Mouse (Mus musculus) cerebellum, postnatal 25 days (tissue): ENCODE data around the gene Kctd21.

Source experiments
- DNase-seq, 2 experiments: peaks; one replicate each; pipeline ENCODE4 v3.0.0; 2021; ENCODE audit warnings: mixed read lengths in 2 of 2

Gene Kctd21

DNA sequence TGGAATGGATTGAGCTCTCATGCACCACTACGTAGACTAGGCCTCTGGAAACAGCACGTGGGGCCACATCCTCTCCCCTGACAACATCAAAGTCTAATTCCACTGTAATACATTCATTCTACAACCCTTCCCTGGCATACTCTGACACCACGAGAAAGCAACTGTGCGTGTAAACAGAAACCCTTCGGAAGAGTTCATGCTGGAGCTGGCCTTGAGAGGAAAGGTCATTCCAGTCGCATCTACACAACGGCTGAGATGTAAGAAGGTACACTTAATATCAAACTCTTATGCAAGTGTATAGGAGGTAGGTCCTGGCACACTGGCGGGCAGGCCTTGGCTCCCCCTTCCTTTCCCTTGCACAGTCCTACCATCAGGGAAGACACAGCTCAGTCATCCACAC, 7.8 kb upstream of the Kctd21 start:
- DNase-seq: no peak

DNA sequence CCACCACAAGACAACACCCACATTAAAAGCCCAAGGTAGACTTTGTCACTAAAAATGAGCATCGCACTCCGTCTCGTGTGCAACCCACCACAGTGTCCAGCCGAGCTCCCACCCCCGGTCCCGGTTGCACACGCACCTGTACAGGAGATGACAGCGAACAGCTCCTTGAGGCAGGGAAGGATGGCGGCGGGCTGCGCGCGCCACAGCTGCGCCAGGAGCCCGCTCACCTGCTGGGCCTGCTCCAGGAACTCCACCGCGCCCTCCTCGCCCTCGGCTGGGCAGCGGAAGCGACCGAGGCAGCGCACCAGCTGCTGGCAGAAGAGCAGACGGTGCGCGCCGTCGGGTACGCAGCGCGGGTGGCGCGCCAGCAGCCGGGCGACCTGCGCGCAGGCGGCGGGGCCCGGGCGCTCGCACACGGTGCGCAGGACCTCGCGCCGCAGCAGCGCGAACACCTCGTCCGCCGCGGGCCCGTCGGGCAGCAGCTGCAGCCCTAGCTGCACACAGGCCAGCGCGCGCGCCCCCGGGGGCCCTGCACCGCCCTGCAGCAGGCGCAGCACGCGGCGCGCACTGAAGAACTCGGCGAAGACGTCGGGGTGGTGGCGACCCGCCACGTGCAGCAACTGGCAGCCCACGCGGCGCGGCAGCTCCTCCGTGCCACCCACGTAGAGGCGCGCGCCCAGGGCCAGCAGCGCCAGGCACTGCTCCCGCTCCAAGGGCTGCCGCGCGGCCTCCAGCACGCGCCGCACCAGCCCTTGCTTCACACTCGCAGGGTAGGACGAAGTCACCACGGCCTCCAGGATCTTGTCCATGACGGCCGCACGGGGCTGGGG, 6.8 kb upstream of the Kctd21 start:
- DNase-seq: peak; percentile 25 to 42

DNA sequence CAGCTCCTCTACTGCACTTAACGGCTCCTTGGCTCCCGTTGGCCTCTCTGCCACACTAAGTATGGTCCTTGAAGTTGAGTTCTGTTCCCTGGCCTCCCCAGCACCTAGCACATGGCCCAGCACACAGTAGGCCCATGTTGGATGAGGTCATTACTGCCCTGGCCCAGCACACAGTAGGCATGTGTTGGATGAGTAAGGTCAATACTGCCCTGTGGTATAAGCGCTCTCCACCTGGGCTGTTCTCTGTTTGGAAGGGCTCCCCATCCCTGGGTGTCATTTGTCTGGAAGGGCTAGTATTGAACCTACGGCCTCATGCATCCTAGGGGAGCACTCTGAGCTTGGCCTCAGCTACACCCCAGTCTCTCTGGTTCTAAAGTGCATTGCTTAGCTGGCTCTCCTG, 4.8 kb upstream of the Kctd21 start:
- DNase-seq: no peak

DNA sequence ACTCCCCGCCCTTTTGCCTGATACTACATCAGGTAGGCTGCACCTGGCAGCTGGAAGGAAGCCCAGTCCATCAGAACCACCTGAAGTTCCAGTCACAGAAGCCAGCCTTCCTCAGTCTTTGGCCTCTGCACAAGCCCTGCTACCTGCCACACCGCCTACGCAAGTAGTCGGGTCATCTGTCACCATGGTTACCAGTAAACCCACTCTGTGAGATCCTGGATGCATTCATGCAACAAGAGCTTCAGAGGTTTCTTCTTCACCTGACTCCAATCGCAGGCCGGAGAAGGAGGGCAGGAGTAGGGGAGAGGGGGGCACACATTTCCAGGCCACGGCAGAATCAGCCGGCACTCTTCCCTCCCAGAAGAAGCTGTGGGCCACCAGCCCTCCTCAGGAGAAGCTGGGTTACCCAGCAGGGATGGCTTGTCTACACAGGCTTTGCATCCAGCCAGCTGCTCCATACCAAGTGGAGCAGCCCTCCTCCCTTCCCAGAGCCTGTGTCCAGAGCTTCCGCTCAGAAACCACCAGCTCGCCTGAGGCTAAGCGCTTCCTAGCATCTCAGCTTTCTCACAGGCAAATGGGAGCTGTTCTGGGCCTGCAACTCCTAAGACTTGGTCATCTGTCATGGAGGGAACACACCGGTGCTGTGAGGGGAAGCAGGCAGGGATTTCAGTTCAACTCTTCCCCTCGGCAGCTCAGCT, 3.1 kb upstream of the Kctd21 start:
- DNase-seq: peak; percentile 60 to 72

DNA sequence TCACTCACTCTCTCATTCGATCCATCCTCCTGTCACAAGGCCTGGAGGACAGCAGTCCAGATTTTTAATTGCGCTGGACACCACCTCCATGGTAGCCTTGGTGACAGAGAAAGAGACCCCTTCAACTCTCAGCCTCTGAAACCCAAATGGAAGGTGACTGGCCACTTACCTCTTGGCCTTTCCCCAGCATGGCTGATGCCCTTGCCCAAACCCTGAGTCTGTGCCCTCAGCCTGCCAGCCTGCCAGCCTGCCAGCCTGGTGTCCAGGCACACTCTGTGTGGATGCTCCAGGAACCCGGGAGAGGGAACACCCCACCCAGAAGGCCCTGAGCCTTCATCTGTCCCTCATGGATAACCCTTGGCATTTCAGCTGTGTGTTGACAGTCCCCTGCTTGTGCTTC, 2.5 kb upstream of the Kctd21 start:
- peak; percentile 51 to 55 for DNase-seq

DNA sequence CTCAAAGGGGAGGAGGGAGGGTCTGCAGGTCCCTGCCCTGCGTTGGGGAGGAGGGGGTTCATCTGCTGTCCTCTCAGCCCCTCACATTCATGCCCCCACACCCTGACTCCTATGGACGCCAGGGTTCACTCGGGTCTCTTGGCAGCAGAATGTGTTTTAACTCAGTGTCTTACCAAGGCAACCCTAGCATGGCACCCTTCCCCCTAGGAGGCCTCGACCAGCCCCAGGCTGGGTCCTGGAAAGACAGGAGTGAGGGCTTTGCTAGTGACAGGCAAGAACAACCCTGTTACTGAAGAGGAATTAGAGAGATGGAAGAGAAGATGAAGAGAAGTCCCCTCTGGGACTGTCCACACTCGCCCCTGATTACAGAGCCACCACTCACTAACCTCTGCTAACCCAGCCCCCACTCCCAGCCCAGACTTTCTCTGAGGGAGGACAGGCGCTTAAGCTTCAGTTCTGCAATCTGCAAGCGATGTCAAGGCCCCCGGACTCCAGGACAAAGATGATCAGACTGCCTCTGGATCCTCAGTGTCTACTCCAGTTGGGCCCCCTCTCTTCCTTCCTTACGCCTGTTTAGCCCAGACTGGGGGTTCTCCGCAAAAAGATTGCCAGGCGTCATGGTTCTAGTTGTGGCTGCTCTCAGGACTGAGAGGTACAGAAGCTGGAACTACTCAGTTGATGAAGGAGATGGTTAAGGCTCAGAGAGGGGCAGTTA, 1.0 kb upstream of the Kctd21 start:
- DNase-seq: peak; percentile 32 to 37

DNA sequence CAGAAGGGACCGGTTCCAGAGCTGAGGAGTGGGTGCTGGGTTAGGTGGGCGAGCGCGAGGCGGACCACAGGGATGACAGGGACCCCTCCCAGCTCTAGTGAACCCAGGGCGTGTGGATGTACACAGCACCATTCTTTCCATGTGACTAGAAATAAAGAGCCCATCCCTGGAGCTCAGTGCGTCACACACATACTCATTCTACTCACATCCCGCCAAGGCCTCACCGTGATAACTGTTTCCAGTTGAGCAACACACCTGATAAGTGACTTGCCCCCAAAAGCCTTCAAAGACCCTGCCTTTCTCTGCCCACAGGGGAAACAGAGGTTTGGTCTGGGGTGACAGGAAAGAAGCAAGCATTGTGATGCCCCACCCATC, 527 bp downstream of the Kctd21 start:
- DNase-seq: no peak

DNA sequence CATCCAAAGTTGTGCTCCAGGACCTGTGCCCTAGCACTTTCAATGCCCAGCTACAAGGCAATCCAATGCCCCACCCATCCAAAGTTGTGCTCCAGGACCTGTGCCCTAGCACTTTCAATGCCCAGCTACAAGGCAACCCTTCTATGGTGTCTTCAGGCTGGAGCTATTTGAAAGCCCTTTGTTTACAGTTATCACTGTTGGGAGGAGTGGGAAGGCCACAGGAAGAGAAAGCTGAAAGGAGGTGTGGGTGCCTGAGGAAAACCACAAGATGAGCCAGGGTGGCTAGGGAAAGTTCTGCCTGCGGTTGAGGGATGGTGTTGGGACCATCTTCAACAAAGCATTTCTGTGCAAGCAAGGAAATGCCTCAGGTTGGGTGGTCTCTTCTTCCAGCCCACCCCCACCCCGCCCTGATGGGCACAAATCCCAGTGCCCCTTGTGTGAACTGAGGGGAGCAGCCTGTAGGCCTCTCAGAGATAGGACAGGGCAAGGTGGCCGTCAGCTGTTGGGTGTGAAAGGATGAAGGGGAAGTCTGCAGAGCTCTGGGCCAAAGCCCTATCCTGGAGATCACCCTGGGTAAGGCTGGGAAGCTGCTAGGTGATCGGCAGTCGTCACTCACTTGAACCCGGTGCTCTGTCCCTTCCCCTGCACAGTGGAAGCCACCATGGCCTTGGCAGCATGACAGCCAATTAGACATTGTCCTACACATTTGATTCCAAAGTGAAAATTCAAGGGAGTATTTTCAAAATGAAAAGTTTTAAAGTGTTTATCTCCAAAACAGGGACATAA, 1.2 kb downstream of the Kctd21 start:
- peak in 1 of 2 experiments; percentile 40 for DNase-seq

DNA sequence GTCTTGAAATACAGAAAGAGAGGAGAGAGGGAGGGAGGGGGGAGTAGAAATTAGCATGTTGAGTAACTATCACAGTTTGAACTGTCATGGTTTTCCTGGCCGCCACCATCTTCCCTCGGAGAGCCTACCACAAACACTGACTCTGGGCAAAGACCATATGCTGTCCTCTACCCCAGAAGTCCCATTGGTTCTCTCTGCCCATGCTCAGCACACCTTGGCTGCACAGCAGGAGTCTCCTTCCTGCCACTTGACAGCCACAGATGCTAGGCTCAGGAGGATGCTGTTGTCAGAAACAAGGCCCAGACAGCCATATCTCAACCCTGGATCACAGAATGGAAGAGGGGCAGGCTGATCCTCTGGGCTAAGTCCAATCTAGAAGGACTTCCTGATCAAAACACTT, 2.3 kb downstream of the Kctd21 start:
- peak; percentile 43 to 60 for DNase-seq

DNA sequence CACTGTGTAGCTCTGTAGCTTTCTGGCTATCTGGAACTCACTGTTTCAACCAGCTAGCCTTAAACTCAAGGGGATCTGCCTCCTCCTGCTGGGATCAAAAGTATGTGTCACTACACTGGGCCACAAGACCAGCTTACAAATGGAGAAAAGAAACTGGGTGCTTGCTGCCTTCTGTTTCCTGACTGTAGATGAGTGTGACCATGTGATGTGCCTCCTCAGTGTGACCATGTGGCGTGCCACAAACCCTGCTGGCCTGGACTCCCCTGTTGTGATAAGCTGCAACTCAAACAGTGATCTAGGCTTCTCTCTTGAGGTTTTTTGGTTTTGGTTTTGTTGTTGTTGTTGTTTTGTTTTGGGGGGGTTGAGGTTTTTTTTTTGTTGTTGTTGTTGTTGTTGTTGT, 4.6 kb downstream of the Kctd21 start:
- peak in 1 of 2 experiments; percentile 42 for DNase-seq

DNA sequence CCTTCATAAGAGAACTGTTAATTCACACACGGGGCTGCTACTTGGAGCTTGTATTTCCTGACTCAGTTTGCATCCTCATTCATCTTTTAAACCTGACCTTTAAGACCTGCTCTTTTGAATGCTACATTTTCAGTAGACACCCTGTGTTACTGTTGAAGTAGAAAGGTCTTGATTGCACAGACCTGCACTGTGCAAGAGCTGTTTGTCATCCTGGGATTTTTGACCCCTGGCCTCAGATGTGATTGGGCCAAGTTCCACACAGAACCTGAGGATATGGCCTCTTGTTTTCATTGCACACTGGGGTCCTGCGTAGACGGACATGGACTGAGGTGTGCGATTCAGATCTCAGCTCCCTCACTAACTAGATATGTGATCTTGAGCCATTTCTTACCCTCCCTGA, 6.5 kb downstream of the Kctd21 start:
- no peak for DNase-seq

DNA sequence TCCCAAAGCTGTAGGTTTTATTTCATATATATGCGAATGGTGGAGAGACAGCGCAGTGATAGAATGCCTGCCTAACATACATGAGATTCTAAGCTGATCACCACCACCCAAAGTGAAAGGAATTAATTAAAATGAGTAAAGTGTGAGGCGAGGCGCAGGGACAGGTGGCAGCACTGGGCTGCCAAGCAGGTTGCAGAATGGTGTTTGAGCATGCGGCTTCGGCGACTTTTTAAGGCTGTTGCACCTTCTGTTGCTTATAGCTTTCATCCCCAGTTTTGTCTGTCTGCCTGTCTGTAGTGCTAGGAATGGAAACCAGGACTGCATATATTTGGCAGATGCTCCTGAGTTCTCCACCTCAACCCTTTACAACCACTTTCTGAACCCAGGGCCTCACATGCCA, 7.5 kb downstream of the Kctd21 start:
- peak; percentile 42 to 62 for DNase-seq

DNA sequence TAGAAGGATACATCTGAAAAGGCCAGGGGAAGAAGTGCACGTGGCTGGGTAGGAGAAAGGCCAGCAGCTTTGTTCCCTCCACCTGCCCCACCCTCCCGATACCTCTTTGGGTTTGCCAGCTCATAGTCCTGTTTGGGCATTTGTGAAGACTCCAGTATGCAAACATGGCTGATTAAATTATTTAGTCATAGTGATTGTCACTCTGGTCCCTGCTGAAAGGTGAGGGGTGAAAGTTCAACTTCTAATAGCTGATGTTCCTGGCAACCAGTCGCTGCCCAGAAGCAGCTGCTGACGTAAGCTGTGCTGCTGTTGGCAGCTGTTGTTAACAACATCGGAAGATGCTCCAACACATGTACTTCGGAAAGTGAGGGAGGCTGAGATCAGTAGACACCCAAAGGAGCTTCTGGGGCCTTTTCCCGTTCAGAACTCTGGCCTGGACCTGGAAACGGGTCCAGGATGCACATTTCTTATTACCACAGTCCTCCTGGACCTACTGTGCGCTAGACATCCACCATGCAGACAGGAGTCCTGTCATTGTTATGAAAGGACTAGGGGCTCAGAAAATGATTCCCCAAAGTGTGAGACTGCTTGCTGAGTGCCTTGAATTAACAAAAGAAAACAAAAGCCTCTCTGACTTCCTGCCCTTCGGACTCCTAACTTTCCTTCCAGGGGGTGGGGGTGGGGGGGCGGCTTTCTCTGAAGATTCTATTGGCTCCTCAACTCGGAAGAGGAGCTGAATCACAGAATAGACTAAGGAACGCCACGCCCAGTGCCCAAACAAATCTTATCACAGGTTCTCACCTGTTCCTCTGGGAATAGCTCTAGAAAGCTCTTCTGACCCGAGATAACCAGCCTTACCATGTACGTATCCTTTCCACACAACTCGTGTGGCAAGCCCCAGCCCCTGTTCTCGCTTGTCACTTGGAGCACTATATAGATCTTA, 9.1 kb downstream of the Kctd21 start:
- DNase-seq: no peak

DNA sequence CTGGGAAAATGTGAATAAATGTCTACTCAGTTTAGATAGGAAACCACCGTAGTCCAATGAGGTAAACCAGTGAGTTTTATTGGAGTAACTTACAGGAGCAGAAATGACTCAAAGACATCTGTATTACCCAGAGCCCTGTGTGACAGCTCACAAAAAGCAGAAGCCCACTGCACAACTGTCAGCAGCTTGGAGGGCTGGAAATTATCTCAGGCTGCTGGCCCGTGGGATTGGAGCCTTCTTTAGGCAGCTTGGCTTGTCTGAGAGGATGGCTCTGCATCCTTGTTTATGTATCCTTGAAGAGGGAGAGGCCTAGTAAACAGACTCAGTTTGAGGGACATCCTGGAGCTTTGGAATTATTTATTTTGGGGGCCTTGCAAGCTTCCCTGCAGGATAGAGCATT, 10.8 kb downstream of the Kctd21 start:
- no peak for DNase-seq

DNA sequence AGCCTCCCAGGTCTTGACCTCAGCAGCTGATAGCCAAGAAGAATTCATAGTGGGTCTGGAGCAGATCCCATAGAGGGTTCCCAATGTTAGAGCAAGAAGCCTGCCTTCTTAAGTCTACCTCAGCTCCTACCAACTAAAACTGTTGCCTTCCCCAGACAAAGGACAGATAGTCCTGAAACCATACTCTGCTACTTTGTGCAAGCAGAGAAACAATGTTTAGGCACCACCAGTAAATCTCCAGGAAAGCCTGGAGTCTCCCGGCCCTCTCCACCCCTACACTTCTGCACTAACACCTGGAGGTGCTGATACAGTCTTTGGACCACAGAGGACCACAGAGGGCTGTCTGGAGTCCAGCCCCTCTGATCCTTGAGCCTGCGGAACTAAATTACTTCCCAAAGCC, 12.5 kb downstream of the Kctd21 start:
- no peak for DNase-seq

DNA sequence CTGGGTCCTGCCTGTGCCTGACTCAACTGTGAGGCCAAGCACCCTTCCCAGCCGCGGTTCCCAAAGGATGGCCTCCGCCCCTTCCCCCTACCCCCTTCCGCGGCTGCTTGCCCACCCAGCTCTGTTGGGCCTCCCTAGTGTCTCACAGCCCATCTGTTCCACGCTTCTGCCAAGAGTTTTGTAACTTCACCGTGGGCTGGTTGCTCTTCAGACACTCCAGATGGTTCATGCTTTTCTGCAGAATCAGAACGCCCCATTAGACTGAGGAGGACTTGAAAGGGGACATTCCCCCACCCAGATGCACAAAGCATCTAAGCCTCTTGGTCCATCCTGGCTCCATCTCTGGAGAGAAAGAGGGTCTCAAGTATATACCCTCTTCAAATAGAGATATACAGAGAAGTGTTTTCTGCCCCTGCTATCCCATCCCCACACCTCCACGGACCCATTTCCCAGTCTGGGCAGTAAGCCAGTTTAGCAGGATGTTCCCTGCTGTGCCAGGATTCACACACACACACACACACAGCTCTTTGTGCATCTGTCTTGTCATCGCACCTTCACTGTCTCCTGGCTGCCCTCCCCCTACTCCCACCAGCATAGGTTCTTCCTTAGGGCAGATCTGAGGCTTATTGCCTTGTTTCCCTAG, 13.2 kb downstream of the Kctd21 start:
- DNase-seq: peak; percentile 69 to 71

DNA sequence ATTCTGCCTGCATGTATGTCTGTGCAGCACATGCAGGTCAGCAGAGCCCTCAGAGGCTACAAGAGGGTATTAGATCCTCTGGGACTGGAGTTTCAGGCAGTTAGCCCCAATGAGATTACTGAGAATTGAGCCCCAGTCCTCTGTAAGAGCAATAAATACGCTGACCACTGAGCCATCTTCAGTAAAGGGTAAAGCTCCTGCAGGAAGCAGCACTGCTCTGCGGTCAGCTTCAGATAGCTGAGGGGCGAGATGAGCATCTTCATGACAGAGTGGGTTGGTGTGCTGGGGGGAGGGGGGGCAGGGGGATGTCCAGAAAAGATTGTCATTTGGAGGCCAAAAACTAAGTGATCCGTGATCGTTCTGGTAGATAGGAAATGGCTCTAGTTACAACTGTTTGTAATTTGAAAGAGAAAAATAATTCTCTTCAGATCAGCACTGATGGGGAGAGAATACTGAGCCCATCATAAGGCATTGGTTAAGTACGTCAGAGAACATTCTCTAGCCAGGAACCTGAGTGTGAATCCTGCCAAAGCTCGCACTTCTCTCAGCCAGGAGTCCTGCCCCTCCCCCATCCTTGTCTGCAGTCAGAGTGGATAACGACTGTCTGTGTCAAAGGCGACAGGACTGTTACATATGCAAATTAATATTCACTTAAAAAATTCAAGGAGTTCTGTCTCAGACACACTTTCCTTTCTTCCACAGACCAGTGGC, 14.1 kb downstream of the Kctd21 start:
- DNase-seq: no peak

DNA sequence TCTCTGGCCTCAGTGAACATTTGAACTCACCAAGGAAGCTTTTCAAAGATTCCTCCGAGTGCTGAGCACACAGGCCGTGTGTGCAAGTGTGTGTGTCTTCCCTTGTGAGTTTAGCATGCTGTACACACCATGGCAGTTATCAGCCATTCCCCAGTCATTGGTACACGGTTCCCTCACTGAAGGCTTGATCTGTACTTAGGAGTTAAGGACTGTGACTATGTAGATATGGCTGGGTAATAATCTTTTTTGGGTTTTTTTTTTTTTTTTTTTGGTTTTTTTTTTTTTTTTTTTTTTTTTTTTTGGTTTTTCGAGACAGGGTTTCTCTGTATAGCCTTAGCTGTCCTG, 14.7 kb downstream of the Kctd21 start:
- no peak for DNase-seq

DNA sequence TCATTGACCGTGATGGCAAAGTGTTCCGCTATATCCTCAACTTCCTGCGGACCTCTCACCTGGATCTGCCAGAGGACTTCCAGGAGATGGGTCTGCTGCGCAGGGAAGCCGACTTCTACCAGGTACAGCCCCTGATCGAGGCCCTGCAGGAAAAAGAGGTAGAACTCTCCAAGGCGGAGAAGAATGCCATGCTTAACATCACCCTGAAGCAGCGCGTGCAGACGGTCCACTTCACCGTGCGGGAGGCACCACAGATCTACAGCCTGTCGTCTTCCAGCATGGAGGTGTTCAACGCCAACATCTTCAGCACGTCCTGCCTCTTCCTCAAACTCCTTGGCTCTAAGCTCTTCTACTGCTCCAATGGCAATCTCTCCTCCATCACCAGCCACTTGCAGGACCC, 15.3 kb downstream of the Kctd21 start:
- DNase-seq: no peak

DNA sequence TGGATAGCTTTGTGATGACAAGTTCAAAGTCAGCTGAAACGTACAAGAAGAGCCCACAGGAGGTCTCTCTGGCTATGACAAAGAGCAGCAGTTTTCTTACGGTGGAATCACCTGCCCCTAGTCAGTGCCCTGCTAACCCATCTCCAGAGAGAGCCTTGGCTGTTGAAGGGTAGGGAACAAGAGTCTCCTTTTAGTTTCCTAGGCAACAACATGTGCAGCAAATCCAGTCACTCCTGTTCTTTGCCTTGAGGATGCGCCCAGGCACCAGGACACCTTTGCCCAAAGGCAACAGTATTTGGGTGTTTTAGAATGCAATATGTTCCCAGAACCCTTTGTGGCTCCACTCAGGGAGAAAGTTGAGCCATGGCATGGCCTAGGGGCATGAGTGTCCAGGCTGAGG, 16.2 kb downstream of the Kctd21 start:
- DNase-seq: no peak

DNA sequence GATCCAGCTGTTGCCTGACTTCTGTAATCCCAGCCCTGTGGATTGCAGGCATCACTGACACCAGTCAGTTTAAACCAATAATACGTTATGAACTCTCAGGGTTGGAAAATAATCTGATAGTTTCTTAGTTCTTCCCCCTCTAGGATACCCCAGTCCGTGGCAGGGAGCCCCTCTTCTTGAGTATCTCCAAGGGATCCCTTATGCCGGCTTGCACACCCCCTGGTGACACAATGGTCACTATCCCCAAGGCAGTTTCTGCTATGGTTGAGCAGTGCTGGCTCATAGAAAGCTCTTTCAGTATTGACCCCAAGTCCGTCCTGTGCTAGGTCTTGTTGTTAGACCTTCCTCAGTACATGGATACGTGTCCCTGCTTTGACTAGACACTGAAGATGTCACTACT, 16.7 kb downstream of the Kctd21 start:
- DNase-seq: no peak
